Mouse (Mus musculus) thymus, adult 2 months (tissue): ENCODE results near the gene Apoc3. TPM values are rescaled to one million over a fixed set of nuclear protein-coding genes. Genes with fewer than 3 reads are reported as not detected.

ENCODE experiments used
- DNase-seq: peaks from one replicate; pipeline ENCODE4 v3.0.0; 2021
- H3K27ac ChIP-seq: fragments of 200-500 bp; 2 replicates; pipeline ENCODE4 v1.5.1; 2012; ENCODE audit warnings: low read length, control low read depth; ENCODE audit not compliant: control insufficient read depth, insufficient read depth
- H3K27me3 ChIP-seq: fragments of 200-500 bp; 2 replicates; pipeline ENCODE4 v1.6.1; 2012; ENCODE audit warnings: mild to moderate bottlenecking, low read length, moderate library complexity, mixed read lengths; ENCODE audit not compliant: control insufficient read depth, insufficient read depth
- H3K36me3 ChIP-seq: fragments of 200-500 bp; 2 replicates; pipeline ENCODE4 v1.6.1; 2012; ENCODE audit warnings: mild to moderate bottlenecking, low read length, moderate library complexity; ENCODE audit not compliant: control insufficient read depth, insufficient read depth
- H3K4me1 ChIP-seq: fragments of 200-500 bp; replicated peaks from 2 replicates; pipeline ENCODE4 v1.6.1; 2012; ENCODE audit warnings: low read length; ENCODE audit not compliant: control insufficient read depth, insufficient read depth
- H3K4me3 ChIP-seq: fragments of 200-500 bp; 2 replicates; pipeline ENCODE4 v1.5.1; 2012; ENCODE audit warnings: mild to moderate bottlenecking, low read length, control low read depth, moderate library complexity; ENCODE audit not compliant: control insufficient read depth, insufficient read depth
- CTCF ChIP-seq: fragments of 200-500 bp; IDR thresholded peaks from 2 replicates; pipeline ENCODE4 v1.5.1; 2012; ENCODE audit warnings: mild to moderate bottlenecking, control low read depth, low read length, moderate library complexity, borderline replicate concordance; ENCODE audit not compliant: control insufficient read depth, poor library complexity, insufficient read depth; ENCODE audit errors: extremely low read depth
- POLR2A ChIP-seq: fragments of 200-500 bp; IDR thresholded peaks from 2 replicates; pipeline ENCODE4 v1.6.1; 2012; ENCODE audit warnings: mild to moderate bottlenecking, low read length, control low read depth, moderate library complexity; ENCODE audit not compliant: control insufficient read depth, poor library complexity, insufficient read depth; ENCODE audit errors: extremely low read depth
- whole genome bisulfite sequencing: fragments of 180-500 bp; shearing (Covaris S2); methylation state at CpG from one replicate; pipeline ENCODE4 v1.1.7; 2018; 5-methylcytosine and 5-hydroxymethylcytosine counted together
- polyA plus RNA-seq: library from polyadenylated mRNA; depleted of rRNA; stranded (reverse); fragments of >200 nt; gene quantifications from 2 replicates; pipeline ENCODE4 v1.2.3, GENCODE M21; 2012

The Apoc3 gene
- polyA plus RNA-seq, 1 experiment: 6.5 TPM

DNA sequence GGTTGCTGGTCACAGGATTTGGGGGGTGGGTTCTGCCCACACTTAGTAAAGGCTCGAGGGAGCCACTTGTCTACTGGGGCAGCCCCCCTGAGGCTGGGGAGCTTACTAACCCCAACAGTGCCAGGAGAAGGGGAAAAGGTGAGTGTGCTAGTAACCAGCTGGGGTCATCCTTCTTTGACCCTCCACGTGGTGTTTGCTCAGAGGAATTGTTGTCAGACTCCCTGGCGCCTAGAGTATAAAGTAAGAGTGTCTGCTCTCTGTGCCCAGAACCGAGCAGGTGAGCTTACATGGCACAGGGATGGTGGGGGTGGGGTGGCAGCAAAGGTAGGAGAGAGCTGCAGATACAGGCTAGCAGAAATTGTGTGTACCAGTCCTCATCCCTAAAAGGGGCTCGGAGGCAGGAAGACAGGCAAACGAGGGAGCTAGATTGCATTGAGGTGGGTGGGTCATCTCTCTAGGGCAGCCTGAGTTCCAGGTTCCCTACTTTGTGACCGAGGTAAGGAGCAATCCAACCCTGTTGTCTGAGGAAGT lies 33.0 kb upstream of the Apoc3 start, which contains the start of gene Apoa5:
Gene Apoa5 (plus strand): TSS at position 291 of the 531 bp plus-strand sequence.
- H3K27ac ChIP-seq: no peak within 1 kb of the TSS
- DNase-seq: no peak
- 66% methylated on average over 7 of the region's 7 CpGs for WGBS
- H3K36me3 ChIP-seq: no peaks in the 10 kb centered on the region
- TF ChIP-seq CTCF (no peak), POLR2A (no peak)
- no peak within 1 kb of the TSS for H3K4me3 ChIP-seq
- H3K4me1 ChIP-seq: peaks cover 3% of the 10 kb centered on the region
- H3K27me3 ChIP-seq: no peaks in the 10 kb centered on the region; the same call in 1 of the 2 replicates

DNA sequence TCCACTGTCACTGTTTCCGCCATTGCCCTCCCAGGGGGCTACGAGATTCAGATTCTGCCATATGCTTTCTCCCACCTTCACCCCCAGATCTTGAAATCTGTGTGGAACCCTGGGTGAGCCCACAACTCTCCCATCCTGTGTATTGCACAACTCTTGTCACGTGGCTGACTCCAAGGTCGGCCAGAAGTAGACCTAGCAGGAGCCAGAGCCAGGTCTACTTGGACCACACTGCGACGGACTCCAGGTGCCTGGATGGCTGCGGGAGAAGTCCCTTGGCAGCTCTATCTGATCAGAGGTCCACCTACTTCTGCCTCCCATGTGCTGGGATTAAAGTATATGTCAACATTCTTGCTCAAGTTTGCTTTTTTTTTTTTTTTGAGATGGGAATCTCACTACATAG lies 25.7 kb upstream of the Apoc3 start:
- no peak overlapping the region for H3K27ac ChIP-seq
- H3K27me3 ChIP-seq: no peaks in the 10 kb centered on the region
- no peak for DNase-seq
- no peak overlapping the region for H3K4me3 ChIP-seq
- no peaks in the 10 kb centered on the region for H3K4me1 ChIP-seq
- TF ChIP-seq CTCF (no peak), POLR2A (no peak)
- H3K36me3 ChIP-seq: no peaks in the 10 kb centered on the region
- WGBS: 88% methylated on average over 7 of the region's 7 CpGs

DNA sequence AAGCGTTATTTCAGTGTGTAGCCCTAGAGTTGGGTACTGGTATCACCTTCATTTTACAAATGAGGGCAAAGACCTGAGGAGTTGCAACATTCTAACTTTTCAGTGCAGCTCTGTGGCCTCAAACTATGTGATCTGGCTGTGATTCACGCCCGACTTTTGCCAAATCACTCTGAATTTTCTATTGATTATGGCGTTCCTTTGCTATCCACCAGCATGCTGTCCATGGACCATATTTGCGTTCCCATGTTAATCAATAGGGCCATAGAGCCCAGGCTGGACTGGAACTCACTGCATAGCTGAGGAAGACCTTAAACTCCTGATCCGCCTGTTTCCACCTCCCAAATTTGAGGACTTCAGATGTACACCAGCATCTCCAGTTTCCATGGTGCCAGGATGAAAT lies 23.7 kb upstream of the Apoc3 start:
- H3K27ac ChIP-seq: no peak overlapping the region

DNA sequence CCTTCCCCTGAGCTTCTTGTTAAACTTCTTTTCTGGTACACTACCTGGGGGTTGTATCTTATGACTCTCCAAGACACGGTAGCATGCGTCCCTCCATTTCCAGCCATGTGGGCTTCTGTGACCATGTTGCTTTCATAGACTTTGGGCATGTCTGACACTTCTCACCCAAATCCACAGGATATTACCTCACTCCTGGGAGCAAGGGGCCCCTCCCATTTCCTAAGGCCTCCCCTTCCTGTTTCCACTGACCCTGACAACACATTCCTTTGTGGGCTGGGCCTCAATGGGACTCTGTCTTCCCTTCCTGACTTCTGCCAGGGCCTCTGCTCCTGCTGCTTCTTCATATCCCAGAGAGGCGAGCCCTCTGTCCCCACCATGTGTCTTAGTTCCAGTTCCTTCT lies 22.1 kb upstream of the Apoc3 start:
- WGBS: 92% methylated on average over 3 of the region's 3 CpGs
- no peaks in the 10 kb centered on the region for H3K4me1 ChIP-seq
- H3K27ac ChIP-seq: no peak overlapping the region
- H3K36me3 ChIP-seq: no peaks in the 10 kb centered on the region
- H3K27me3 ChIP-seq: no peaks in the 10 kb centered on the region
- no peak for TF ChIP-seq CTCF
- DNase-seq: no peak
- H3K4me3 ChIP-seq: no peak overlapping the region

More for the DNA sequence above, 23.7 kb upstream of the Apoc3 start:
- Histone ChIP-seq H3K4me1 (no peaks in the 10 kb centered on the region), H3K36me3 (no peaks in the 10 kb centered on the region), H3K4me3 (no peak overlapping the region), H3K27me3 (no peaks in the 10 kb centered on the region)
- no peak for DNase-seq
- TF ChIP-seq POLR2A (no peak), CTCF (no peak)
- WGBS: 94% methylated on average over 6 of the region's 6 CpGs

DNA sequence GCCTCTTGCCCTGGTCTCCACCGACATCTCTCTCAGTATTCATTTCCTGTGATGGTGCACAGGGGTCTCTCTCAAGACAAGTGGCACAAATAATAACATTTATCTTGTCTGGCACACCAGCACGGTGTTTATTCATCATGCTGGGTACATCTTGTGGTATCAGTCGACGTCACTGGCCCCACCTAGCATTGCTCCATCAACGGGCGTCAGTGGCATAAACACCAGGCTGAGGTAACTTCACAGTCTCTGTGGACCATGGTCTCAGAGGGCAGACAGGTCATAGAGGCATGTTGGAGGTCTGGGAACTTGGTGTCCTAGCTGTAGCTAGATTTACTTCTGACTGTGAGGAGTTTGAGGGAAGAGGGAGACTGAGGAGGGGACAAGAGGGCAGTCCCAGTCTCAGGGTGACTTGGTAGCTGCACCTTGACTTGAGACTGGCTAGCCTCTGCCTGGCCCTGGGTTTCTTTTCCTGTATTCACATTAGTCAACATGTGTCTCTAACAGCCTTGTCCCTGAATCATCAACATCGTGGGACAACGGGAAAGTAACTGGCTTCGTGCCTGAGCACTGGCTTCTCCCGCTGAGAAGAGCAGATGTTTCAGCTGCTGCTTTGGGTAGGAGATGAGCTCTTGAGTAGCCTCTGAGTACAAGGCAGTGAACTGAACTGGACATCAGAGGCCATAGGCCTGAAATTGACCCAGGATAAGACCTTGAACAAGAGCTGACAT lies 21.4 kb upstream of the Apoc3 start:
- no peaks in the 10 kb centered on the region for H3K4me1 ChIP-seq
- no peaks in the 10 kb centered on the region for H3K36me3 ChIP-seq
- no peak overlapping the region for H3K27ac ChIP-seq
- TF ChIP-seq POLR2A: no peak
- no peak for TF ChIP-seq CTCF
- no peak overlapping the region for H3K4me3 ChIP-seq
- 94% methylated on average over 10 of the region's 10 CpGs for WGBS
- no peak for DNase-seq
- no peaks in the 10 kb centered on the region for H3K27me3 ChIP-seq

DNA sequence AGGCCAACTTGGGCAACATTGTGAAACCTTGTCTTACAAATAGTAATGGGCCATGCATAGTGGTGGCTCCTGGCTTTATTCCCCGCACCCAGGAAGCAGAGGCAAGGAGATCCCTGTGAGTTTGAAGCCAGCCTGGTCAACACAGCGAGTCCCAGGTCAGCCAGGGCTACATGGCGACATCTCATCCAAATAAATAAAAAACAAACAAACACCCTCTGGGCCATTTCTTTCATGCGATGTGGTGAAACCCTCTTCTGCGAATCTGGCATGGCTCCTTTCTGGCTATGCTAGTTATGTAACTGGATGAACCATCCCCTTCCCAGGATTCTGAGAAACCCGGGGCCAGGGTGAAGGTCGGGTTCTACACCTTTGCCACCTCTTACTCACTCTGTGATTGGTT lies 20.7 kb upstream of the Apoc3 start:
- H3K27ac ChIP-seq: no peak overlapping the region
- WGBS: 95% methylated on average over 7 of the region's 7 CpGs

More for the DNA sequence above, 20.7 kb upstream of the Apoc3 start:
- TF ChIP-seq CTCF (no peak), POLR2A (no peak)
- Histone ChIP-seq H3K4me3 (no peak overlapping the region), H3K36me3 (no peaks in the 10 kb centered on the region), H3K27me3 (no peaks in the 10 kb centered on the region), H3K4me1 (no peaks in the 10 kb centered on the region)
- no peak for DNase-seq
